Mouse (Mus musculus): Measurements from ENCODE around the gene Rsph3b.
A peak's percentile ranks its signal among the peaks of the same experiment; 100 is the strongest.

The Rsph3b gene

GRCm38 (mm10) chr17:6862040-6862780 is 86.3 kb downstream of the Rsph3b start:
- no peak for DNase-seq

- DNase-seq = peak; percentile 34 to 38
Measured at GRCm38 (mm10) chr17:6861181-6862039, 87.1 kb downstream of the Rsph3b start.

GRCm38 (mm10) chr17:6860491-6860897 is 88.0 kb downstream of the Rsph3b start:
- no peak for DNase-seq

DNA sequence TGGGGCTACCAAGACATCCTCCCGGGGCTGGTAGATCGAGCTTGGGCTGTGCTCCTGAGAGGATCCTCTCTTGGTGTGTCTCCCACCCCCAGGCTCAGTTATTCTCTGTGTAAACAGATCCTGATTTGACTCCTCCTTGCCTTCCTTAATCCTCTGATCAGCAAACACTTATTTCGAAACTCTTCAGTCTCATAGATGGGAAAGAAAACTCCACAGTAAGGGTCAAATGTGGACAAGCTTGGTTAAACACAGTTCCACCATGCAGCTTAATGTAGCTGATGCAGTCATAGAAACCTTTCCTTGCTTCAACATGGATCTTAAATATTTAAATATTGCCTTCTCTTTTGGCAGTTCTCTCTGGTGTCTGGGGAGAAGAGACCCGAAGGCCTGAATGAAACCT is 88.4 kb downstream of the Rsph3b start:
- DNase-seq = no peak

All from thymus, postnatal 36 days (tissue).